Mouse (Mus musculus): ENCODE data around the gene Psmd7. TPM values are rescaled to one million over a fixed set of nuclear protein-coding genes. Genes with fewer than 3 reads are reported as not detected.

Gene Psmd7
- polyA plus RNA-seq, 1 experiment from 2014 or later = 237 TPM

DNA sequence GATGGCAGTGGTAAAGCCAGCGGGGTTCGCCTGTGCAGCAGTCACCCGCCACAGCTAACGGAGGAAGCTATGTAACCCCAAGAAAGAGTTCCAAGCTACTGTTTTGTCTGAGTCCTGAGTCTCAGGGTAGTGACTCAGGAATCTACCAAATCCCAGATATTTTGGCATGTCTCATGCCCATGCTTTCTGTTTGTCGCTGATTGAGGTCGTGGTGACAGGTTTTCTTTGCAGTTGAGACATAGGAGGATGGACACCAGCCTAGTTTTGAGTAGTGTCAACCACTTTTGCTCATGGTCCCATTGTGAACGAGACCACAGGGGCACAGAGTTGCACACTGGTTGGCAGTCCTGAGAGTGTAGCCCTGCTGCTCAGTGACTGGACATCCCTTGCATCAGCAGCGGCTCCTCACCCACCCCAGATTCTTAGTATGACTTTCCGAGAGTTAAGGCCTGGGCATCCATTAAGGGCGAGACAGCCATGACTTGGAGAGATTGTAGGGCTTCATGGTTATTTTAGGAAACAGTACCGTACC lies 42.6 kb downstream of the Psmd7 start:
- Histone ChIP-seq H3K9ac (ENCODE audit: low read depth, low read length) (no peak overlapping the region), H3K27ac (ENCODE audit: low read length) (no peak overlapping the region), H3K36me3 (ENCODE audit: control insufficient read depth, insufficient read depth, low read length) (peaks cover 3% of the 10 kb centered on the region; the same call in 1 of the 2 replicates), H3K9me3 (replicated peaks; ENCODE audit: control insufficient read depth, low read length, poor library complexity, severe bottlenecking) (no peaks in the 10 kb centered on the region), H3K4me3 (ENCODE audit: low read depth, low read length) (no peak overlapping the region), H3K27me3 (ENCODE audit: control insufficient read depth, insufficient read depth, low read depth, low read length) (no peaks in the 10 kb centered on the region), H3K4me2 (ENCODE audit: low read length) (no peak overlapping the region), H3K4me1 (ENCODE audit: control insufficient read depth, insufficient read depth, low read length) (no peaks in the 10 kb centered on the region)
- WGBS = 93% methylated on average over 11 of the region's 11 CpGs
- no peak for ATAC-seq

DNA sequence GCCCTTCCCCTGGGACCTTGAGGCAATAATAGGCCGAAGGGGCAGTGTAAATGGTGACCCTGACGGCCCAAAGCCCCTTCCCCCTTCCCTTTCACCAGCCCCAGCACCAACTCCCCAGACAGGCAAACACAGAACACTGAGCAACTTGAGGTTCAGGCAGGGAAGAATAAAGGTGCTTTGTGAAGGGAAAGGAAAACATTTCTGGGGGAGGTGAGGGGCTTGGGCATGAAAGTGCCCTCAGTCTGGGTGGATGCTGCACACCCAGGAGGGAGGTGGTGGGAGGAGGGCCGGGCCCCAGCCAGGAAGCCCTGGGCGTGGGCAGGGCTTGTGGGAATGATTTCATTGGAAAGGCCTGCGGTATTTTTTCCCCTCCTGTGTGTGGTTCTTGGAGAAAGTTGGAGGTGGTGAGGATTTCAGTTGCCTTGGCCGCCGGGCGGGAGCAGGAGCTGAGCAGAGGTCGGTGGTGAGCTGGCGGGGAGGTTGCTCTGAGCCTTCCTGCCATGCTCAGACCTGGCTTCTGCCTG lies 43.6 kb downstream of the Psmd7 start:
- Histone ChIP-seq H3K4me2 (ENCODE audit: low read length) (no peak overlapping the region), H3K4me3 (ENCODE audit: low read depth, low read length) (no peak overlapping the region), H3K4me1 (ENCODE audit: control insufficient read depth, insufficient read depth, low read length) (no peaks in the 10 kb centered on the region), H3K27me3 (ENCODE audit: control insufficient read depth, insufficient read depth, low read depth, low read length) (no peaks in the 10 kb centered on the region), H3K9ac (ENCODE audit: low read depth, low read length) (no peak overlapping the region), H3K9me3 (replicated peaks; ENCODE audit: control insufficient read depth, low read length, poor library complexity, severe bottlenecking) (no peaks in the 10 kb centered on the region), H3K27ac (ENCODE audit: low read length) (no peak overlapping the region), H3K36me3 (ENCODE audit: control insufficient read depth, insufficient read depth, low read length) (peaks cover under 1% of the 10 kb centered on the region; the same call in 1 of the 2 replicates)
- 62% methylated on average over 10 of the region's 10 CpGs for WGBS
- no peak for ATAC-seq

DNA sequence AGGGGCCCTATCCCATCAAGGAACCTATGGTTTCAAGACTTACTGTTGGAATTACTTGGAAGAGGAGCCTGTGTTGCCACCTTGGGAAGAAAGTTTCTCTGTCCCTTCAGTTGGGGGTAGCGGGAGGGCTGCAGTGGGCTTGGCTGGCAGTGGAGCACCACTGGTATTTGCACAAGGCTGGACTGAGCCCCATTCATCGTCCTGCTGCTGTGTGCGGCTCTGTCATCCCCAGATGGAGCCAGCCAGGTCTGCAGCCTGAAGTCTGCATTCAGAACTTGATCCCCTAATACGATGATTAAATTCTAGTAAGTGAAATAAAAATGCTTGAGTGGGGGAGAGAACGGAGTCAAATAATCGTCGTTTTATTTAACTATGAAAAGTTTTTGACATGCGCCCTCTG lies 44.1 kb downstream of the Psmd7 start:
- Histone ChIP-seq H3K36me3 (ENCODE audit: control insufficient read depth, insufficient read depth, low read length) (no peaks in the 10 kb centered on the region), H3K27me3 (ENCODE audit: control insufficient read depth, insufficient read depth, low read depth, low read length) (no peaks in the 10 kb centered on the region), H3K9ac (ENCODE audit: low read depth, low read length) (no peak overlapping the region), H3K4me3 (ENCODE audit: low read depth, low read length) (no peak overlapping the region), H3K4me2 (ENCODE audit: low read length) (no peak overlapping the region), H3K27ac (ENCODE audit: low read length) (no peak overlapping the region), H3K4me1 (ENCODE audit: control insufficient read depth, insufficient read depth, low read length) (no peaks in the 10 kb centered on the region), H3K9me3 (replicated peaks; ENCODE audit: control insufficient read depth, low read length, poor library complexity, severe bottlenecking) (no peaks in the 10 kb centered on the region)
- ATAC-seq = no peak
- WGBS = 86% methylated on average over 8 of the region's 8 CpGs

GRCm38 (mm10) chr8:107543714-107544113 lies 44.5 kb downstream of the Psmd7 start:
- no peaks in the 10 kb centered on the region for H3K9me3 ChIP-seq (replicated peaks; ENCODE audit: control insufficient read depth, low read length, poor library complexity, severe bottlenecking)
- H3K4me2 ChIP-seq (ENCODE audit: low read length) = no peak overlapping the region
- 96% methylated on average over 10 of the region's 11 CpGs for WGBS
- H3K9ac ChIP-seq (ENCODE audit: low read depth, low read length) = no peak overlapping the region
- no peaks in the 10 kb centered on the region for H3K36me3 ChIP-seq (ENCODE audit: control insufficient read depth, insufficient read depth, low read length)
- ATAC-seq = no peak
- H3K4me1 ChIP-seq (ENCODE audit: control insufficient read depth, insufficient read depth, low read length) = no peaks in the 10 kb centered on the region
- H3K27ac ChIP-seq (ENCODE audit: low read length) = no peak overlapping the region
- H3K27me3 ChIP-seq (ENCODE audit: control insufficient read depth, insufficient read depth, low read depth, low read length) = no peaks in the 10 kb centered on the region
- no peak overlapping the region for H3K4me3 ChIP-seq (ENCODE audit: low read depth, low read length)

DNA sequence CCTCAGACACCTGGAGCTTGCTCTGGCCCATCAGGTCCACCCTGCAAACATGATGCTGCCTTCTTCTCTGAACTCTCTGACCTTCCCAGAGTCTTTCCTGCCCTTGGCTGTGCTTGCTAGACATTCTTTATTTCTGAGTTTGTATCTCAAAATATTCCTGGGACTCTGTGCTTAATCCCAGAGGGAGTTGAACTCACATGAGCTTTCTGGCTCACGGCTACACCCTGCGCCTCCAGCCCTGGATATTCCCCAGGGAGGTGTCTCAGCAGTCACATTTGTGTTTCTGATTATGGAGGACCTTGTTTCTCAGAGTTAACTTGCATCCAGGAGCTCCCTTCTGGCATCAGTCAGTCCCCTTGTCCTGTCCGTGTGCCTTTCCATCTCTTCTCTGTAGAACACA lies 46.1 kb downstream of the Psmd7 start:
- H3K4me1 ChIP-seq (ENCODE audit: control insufficient read depth, insufficient read depth, low read length) = no peaks in the 10 kb centered on the region
- no peak overlapping the region for H3K27ac ChIP-seq (ENCODE audit: low read length)
- H3K4me3 ChIP-seq (ENCODE audit: low read depth, low read length) = no peak overlapping the region
- H3K36me3 ChIP-seq (ENCODE audit: control insufficient read depth, insufficient read depth, low read length) = no peaks in the 10 kb centered on the region
- no peaks in the 10 kb centered on the region for H3K27me3 ChIP-seq (ENCODE audit: control insufficient read depth, insufficient read depth, low read depth, low read length)
- ATAC-seq = no peak
- H3K9ac ChIP-seq (ENCODE audit: low read depth, low read length) = no peak overlapping the region
- WGBS = 87% methylated on average over 3 of the region's 3 CpGs
- no peak overlapping the region for H3K4me2 ChIP-seq (ENCODE audit: low read length)
- H3K9me3 ChIP-seq (replicated peaks; ENCODE audit: control insufficient read depth, low read length, poor library complexity, severe bottlenecking) = no peaks in the 10 kb centered on the region

DNA sequence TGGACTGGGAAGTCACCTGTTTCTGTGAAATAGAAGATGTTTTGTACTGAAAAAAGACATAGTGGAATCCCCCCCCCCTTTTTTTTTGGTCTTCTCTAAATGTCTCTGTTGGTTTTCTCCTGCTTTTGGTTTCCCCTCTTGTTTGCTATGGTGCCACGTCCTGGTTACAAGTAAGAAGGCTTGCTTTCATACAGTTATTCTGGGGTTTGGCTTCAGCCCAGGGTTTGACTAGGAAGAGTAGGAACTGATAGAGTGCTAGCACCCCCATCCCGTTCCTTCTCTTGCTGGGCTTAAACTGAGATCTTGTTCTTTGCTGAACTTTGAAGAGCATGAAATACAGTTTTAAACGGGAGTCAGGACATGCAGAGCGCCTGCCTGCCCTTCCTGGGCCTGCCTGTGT lies 46.9 kb downstream of the Psmd7 start:
- Histone ChIP-seq H3K4me2 (ENCODE audit: low read length) (no peak overlapping the region), H3K9ac (ENCODE audit: low read depth, low read length) (no peak overlapping the region), H3K27ac (ENCODE audit: low read length) (no peak overlapping the region), H3K4me1 (ENCODE audit: control insufficient read depth, insufficient read depth, low read length) (no peaks in the 10 kb centered on the region), H3K4me3 (ENCODE audit: low read depth, low read length) (no peak overlapping the region), H3K9me3 (replicated peaks; ENCODE audit: control insufficient read depth, low read length, poor library complexity, severe bottlenecking) (no peaks in the 10 kb centered on the region), H3K36me3 (ENCODE audit: control insufficient read depth, insufficient read depth, low read length) (no peaks in the 10 kb centered on the region), H3K27me3 (ENCODE audit: control insufficient read depth, insufficient read depth, low read depth, low read length) (no peaks in the 10 kb centered on the region)
- 96% methylated on average over 4 of the region's 4 CpGs for WGBS
- ATAC-seq = no peak

DNA sequence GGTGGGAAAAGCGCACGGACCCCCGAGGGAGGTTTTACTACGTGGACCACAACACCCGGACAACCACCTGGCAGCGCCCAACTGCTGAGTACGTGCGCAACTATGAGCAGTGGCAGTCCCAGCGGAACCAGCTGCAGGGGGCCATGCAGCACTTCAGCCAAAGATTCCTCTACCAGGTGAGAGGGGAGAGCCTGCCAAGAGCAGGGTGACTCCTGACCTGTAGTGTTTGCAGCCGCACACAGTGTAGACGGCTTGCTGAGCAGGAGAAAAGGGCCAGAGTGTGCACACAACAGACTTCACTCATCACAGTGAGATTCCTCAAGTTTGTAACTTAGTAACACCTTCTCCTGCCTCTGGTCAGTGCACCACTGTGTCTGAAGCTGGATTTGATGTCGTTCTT lies 47.6 kb downstream of the Psmd7 start:
- H3K9ac ChIP-seq (ENCODE audit: low read depth, low read length) = no peak overlapping the region
- H3K27ac ChIP-seq (ENCODE audit: low read length) = no peak overlapping the region
- no peaks in the 10 kb centered on the region for H3K4me1 ChIP-seq (ENCODE audit: control insufficient read depth, insufficient read depth, low read length)
- ATAC-seq = no peak
- no peaks in the 10 kb centered on the region for H3K9me3 ChIP-seq (replicated peaks; ENCODE audit: control insufficient read depth, low read length, poor library complexity, severe bottlenecking)
- no peaks in the 10 kb centered on the region for H3K36me3 ChIP-seq (ENCODE audit: control insufficient read depth, insufficient read depth, low read length)
- H3K27me3 ChIP-seq (ENCODE audit: control insufficient read depth, insufficient read depth, low read depth, low read length) = no peaks in the 10 kb centered on the region
- no peak overlapping the region for H3K4me2 ChIP-seq (ENCODE audit: low read length)
- H3K4me3 ChIP-seq (ENCODE audit: low read depth, low read length) = no peak overlapping the region
- 82% methylated on average over 12 of the region's 12 CpGs for WGBS

- 89% methylated on average over 4 of the region's 4 CpGs for WGBS
These were observed 50.8 kb downstream of the Psmd7 start for GRCm38 (mm10) chr8:107537472-107537871.

More at GRCm38 (mm10) chr8:107537472-107537871, 50.8 kb downstream of the Psmd7 start:
- Histone ChIP-seq H3K36me3 (ENCODE audit: control insufficient read depth, insufficient read depth, low read length) (no peaks in the 10 kb centered on the region), H3K4me2 (ENCODE audit: low read length) (no peak overlapping the region), H3K27me3 (ENCODE audit: control insufficient read depth, insufficient read depth, low read depth, low read length) (no peaks in the 10 kb centered on the region), H3K4me1 (ENCODE audit: control insufficient read depth, insufficient read depth, low read length) (no peaks in the 10 kb centered on the region), H3K9me3 (replicated peaks; ENCODE audit: control insufficient read depth, low read length, poor library complexity, severe bottlenecking) (no peaks in the 10 kb centered on the region), H3K9ac (ENCODE audit: low read depth, low read length) (no peak overlapping the region), H3K27ac (ENCODE audit: low read length) (no peak overlapping the region), H3K4me3 (ENCODE audit: low read depth, low read length) (no peak overlapping the region)
- no peak for ATAC-seq

Measured in midbrain, embryonic 16.5 days (tissue).